Mouse (Mus musculus): ENCODE results near the gene Mmp14.
A peak's percentile ranks its signal among the peaks of the same experiment; 100 is the strongest.

Gene Mmp14

GRCm38 (mm10) chr14:54474744-54475143, 43.3 kb downstream of the Mmp14 start:
- DNase-seq (ENCODE audit: low read depth, low spot score) = no peak

- DNase-seq (ENCODE audit: low read depth, low spot score) = peak; percentile 56
Observed at GRCm38 (mm10) chr14:54475941-54476844, 44.8 kb downstream of the Mmp14 start, which contains the start of gene Rem2. Gene Rem2, plus strand, starts transcription at chr14:54476100.

GRCm38 (mm10) chr14:54477172-54477909, 45.9 kb downstream of the Mmp14 start:
- DNase-seq (ENCODE audit: low read depth, low spot score) = no peak

DNA sequence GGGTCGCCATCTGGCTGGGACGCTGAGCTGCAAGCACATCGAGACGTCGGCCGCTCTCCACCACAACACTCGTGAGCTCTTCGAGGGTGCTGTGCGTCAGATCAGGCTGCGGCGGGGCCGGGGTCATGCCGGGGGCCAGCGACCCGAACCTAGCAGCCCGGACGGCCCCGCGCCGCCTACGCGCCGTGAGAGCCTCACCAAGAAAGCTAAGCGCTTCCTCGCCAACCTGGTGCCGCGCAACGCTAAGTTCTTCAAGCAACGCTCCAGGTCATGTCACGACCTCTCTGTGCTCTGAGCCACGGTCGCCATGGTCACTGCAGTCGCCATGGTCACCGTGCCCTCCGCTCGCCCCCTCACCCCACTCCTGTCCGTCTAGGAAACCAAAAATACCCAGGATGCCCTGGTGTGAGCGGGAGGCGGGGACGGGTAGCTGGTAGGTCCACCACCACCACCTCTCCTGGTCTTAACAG, 48.1 kb downstream of the Mmp14 start:
- DNase-seq (ENCODE audit: low read depth, low spot score) = peak; percentile 68

DNA sequence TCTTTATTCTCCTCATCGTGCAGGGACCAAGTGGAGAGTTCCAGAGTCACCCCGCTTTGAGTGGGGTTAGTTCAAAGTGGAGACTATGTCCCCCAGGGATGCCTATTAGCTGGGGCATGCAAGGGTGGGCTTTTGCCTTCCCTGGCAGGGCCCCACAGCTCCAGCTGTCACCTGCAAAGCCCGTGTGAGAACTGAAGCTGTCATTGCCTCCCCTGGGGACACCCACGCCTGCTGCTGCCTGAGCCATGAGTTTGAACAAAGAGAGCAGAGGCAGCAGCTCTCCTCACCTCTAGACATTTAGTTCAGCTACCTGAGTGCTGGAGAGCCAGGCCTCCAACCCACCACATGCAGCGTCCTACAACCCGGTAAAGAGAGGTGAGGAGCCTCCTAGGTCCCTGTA, 49.3 kb downstream of the Mmp14 start:
- no peak for DNase-seq (ENCODE audit: low read depth, low spot score)

GRCm38 (mm10) chr14:54481402-54481801, 50.0 kb downstream of the Mmp14 start:
- no peak for DNase-seq (ENCODE audit: low read depth, low spot score)

GRCm38 (mm10) chr14:54482498-54482897, 51.1 kb downstream of the Mmp14 start:
- peak; percentile 85 for DNase-seq (ENCODE audit: low read depth, low spot score)

DNA sequence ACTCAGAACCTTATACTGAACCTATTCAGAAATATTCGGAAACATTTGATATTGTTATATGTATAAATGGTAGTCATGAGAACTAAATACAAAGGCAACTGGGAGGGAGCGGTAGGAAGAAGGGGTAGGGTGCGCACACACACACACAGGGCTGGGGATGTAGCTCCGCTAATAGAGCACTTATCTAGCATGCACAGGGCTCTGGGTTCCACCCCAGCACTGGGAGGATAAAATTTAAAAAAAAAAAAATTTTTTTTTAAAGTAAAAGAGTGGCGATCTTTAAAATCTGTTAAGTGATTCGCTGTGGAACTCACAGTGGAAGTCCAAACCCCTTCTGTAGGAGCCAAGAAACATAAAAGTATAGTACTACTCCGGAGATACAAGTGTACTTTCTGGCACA, 54.5 kb downstream of the Mmp14 start:
- DNase-seq (ENCODE audit: low read depth, low spot score) = no peak

GRCm38 (mm10) chr14:54487732-54488131, 56.3 kb downstream of the Mmp14 start:
- DNase-seq (ENCODE audit: low read depth, low spot score) = no peak

GRCm38 (mm10) chr14:54488350-54488749, 56.9 kb downstream of the Mmp14 start:
- DNase-seq (ENCODE audit: low read depth, low spot score) = no peak

- DNase-seq (ENCODE audit: low read depth, low spot score) = peak; percentile 97
Observed at GRCm38 (mm10) chr14:54492345-54493131, 61.1 kb downstream of the Mmp14 start.

GRCm38 (mm10) chr14:54493236-54493635, 61.8 kb downstream of the Mmp14 start:
- DNase-seq (ENCODE audit: low read depth, low spot score) = no peak

- peak; percentile 93 for DNase-seq (ENCODE audit: low read depth, low spot score)
Observed at GRCm38 (mm10) chr14:54494234-54494633, 62.8 kb downstream of the Mmp14 start.
